Mouse (Mus musculus): ENCODE results near the gene Col25a1. TPM values are rescaled to one million over a fixed set of nuclear protein-coding genes. Genes with fewer than 3 reads are reported as not detected.

The Col25a1 gene
- polyA plus RNA-seq, 1 experiment: 3.7 TPM

- no peak for DNase-seq
- no peak for TF ChIP-seq POLR2A (IDR thresholded peaks at IDR 0.05; ENCODE audit: borderline replicate concordance, insufficient read depth, low read length)
- no peak for TF ChIP-seq CTCF (IDR thresholded peaks at IDR 0.05; ENCODE audit: borderline replicate concordance, insufficient read depth, low read depth, low read length)
- H3K4me3 ChIP-seq (replicated peaks; ENCODE audit: insufficient read depth, low read depth, low read length): no peak overlapping the region
- H3K4me1 ChIP-seq (ENCODE audit: control insufficient read depth, insufficient read depth, low read length): no peaks in the 10 kb centered on the region
- no peak overlapping the region for H3K27ac ChIP-seq (ENCODE audit: insufficient read depth, low read length)
- no peaks in the 10 kb centered on the region for H3K27me3 ChIP-seq (ENCODE audit: control insufficient read depth, insufficient read depth, low read length)
- 62% methylated on average over 3 of the region's 3 CpGs for WGBS
These were observed 6.3 kb downstream of the Col25a1 start for GRCm38 (mm10) chr3:130137640-130138039.

GRCm38 (mm10) chr3:130145874-130146273 lies 14.6 kb downstream of the Col25a1 start:
- H3K27ac ChIP-seq (ENCODE audit: insufficient read depth, low read length): no peak overlapping the region
- H3K4me1 ChIP-seq (ENCODE audit: control insufficient read depth, insufficient read depth, low read length): no peaks in the 10 kb centered on the region
- no peaks in the 10 kb centered on the region for H3K27me3 ChIP-seq (ENCODE audit: control insufficient read depth, insufficient read depth, low read length)
- no peak for DNase-seq
- 63% methylated on average over 12 of the region's 12 CpGs for WGBS
- no peak overlapping the region for H3K4me3 ChIP-seq (replicated peaks; ENCODE audit: insufficient read depth, low read depth, low read length)
- TF ChIP-seq POLR2A (IDR thresholded peaks at IDR 0.05; ENCODE audit: borderline replicate concordance, insufficient read depth, low read length) (no peak), CTCF (IDR thresholded peaks at IDR 0.05; ENCODE audit: borderline replicate concordance, insufficient read depth, low read depth, low read length) (no peak)

- Histone ChIP-seq H3K4me3 (replicated peaks; ENCODE audit: insufficient read depth, low read depth, low read length) (no peak overlapping the region), H3K4me1 (ENCODE audit: control insufficient read depth, insufficient read depth, low read length) (no peaks in the 10 kb centered on the region), H3K27me3 (ENCODE audit: control insufficient read depth, insufficient read depth, low read length) (no peaks in the 10 kb centered on the region), H3K27ac (ENCODE audit: insufficient read depth, low read length) (no peak overlapping the region)
- no peak for DNase-seq
- WGBS: 35% methylated on average over 8 of the region's 8 CpGs
- no peak for TF ChIP-seq POLR2A (IDR thresholded peaks at IDR 0.05; ENCODE audit: borderline replicate concordance, insufficient read depth, low read length)
- no peak for TF ChIP-seq CTCF (IDR thresholded peaks at IDR 0.05; ENCODE audit: borderline replicate concordance, insufficient read depth, low read depth, low read length)
These were observed 16.5 kb downstream of the Col25a1 start for GRCm38 (mm10) chr3:130147827-130148226.

GRCm38 (mm10) chr3:130149180-130149579 lies 17.9 kb downstream of the Col25a1 start:
- 94% methylated on average over 1 of the region's 1 CpGs for WGBS
- H3K27ac ChIP-seq (ENCODE audit: insufficient read depth, low read length): no peak overlapping the region
- no peak for DNase-seq
- no peaks in the 10 kb centered on the region for H3K27me3 ChIP-seq (ENCODE audit: control insufficient read depth, insufficient read depth, low read length)
- H3K4me1 ChIP-seq (ENCODE audit: control insufficient read depth, insufficient read depth, low read length): no peaks in the 10 kb centered on the region
- no peak overlapping the region for H3K4me3 ChIP-seq (replicated peaks; ENCODE audit: insufficient read depth, low read depth, low read length)
- TF ChIP-seq POLR2A (IDR thresholded peaks at IDR 0.05; ENCODE audit: borderline replicate concordance, insufficient read depth, low read length) (no peak), CTCF (IDR thresholded peaks at IDR 0.05; ENCODE audit: borderline replicate concordance, insufficient read depth, low read depth, low read length) (no peak)

- TF ChIP-seq CTCF (IDR thresholded peaks at IDR 0.05; ENCODE audit: borderline replicate concordance, insufficient read depth, low read depth, low read length): no peak
- TF ChIP-seq POLR2A (IDR thresholded peaks at IDR 0.05; ENCODE audit: borderline replicate concordance, insufficient read depth, low read length): no peak
- 86% methylated on average over 3 of the region's 3 CpGs for WGBS
- DNase-seq: no peak
- H3K4me1 ChIP-seq (ENCODE audit: control insufficient read depth, insufficient read depth, low read length): no peaks in the 10 kb centered on the region
- no peak overlapping the region for H3K27ac ChIP-seq (ENCODE audit: insufficient read depth, low read length)
- H3K27me3 ChIP-seq (ENCODE audit: control insufficient read depth, insufficient read depth, low read length): no peaks in the 10 kb centered on the region
- no peak overlapping the region for H3K4me3 ChIP-seq (replicated peaks; ENCODE audit: insufficient read depth, low read depth, low read length)
These were observed 21.8 kb downstream of the Col25a1 start for GRCm38 (mm10) chr3:130153117-130153516.

GRCm38 (mm10) chr3:130157551-130157950 lies 26.2 kb downstream of the Col25a1 start:
- Histone ChIP-seq H3K4me1 (ENCODE audit: control insufficient read depth, insufficient read depth, low read length) (no peaks in the 10 kb centered on the region), H3K4me3 (replicated peaks; ENCODE audit: insufficient read depth, low read depth, low read length) (no peak overlapping the region), H3K27me3 (ENCODE audit: control insufficient read depth, insufficient read depth, low read length) (no peaks in the 10 kb centered on the region), H3K27ac (ENCODE audit: insufficient read depth, low read length) (no peak overlapping the region)
- TF ChIP-seq POLR2A (IDR thresholded peaks at IDR 0.05; ENCODE audit: borderline replicate concordance, insufficient read depth, low read length): no peak
- TF ChIP-seq CTCF (IDR thresholded peaks at IDR 0.05; ENCODE audit: borderline replicate concordance, insufficient read depth, low read depth, low read length): no peak
- DNase-seq: no peak
- 75% methylated on average over 3 of the region's 3 CpGs for WGBS

- TF ChIP-seq POLR2A (IDR thresholded peaks at IDR 0.05; ENCODE audit: borderline replicate concordance, insufficient read depth, low read length) (no peak), CTCF (IDR thresholded peaks at IDR 0.05; ENCODE audit: borderline replicate concordance, insufficient read depth, low read depth, low read length) (no peak)
- DNase-seq: no peak
- no peak overlapping the region for H3K4me3 ChIP-seq (replicated peaks; ENCODE audit: insufficient read depth, low read depth, low read length)
- H3K27me3 ChIP-seq (ENCODE audit: control insufficient read depth, insufficient read depth, low read length): no peaks in the 10 kb centered on the region
- no peaks in the 10 kb centered on the region for H3K4me1 ChIP-seq (ENCODE audit: control insufficient read depth, insufficient read depth, low read length)
- H3K27ac ChIP-seq (ENCODE audit: insufficient read depth, low read length): no peak overlapping the region
- 47% methylated on average over 4 of the region's 4 CpGs for WGBS
These were observed 28.6 kb downstream of the Col25a1 start for GRCm38 (mm10) chr3:130159906-130160305.

GRCm38 (mm10) chr3:130160902-130161301 lies 29.6 kb downstream of the Col25a1 start:
- no peak for TF ChIP-seq CTCF (IDR thresholded peaks at IDR 0.05; ENCODE audit: borderline replicate concordance, insufficient read depth, low read depth, low read length)
- no peak for TF ChIP-seq POLR2A (IDR thresholded peaks at IDR 0.05; ENCODE audit: borderline replicate concordance, insufficient read depth, low read length)
- WGBS: 45% methylated on average over 4 of the region's 4 CpGs
- DNase-seq: no peak

More at GRCm38 (mm10) chr3:130160902-130161301, 29.6 kb downstream of the Col25a1 start:
- Histone ChIP-seq H3K4me1 (ENCODE audit: control insufficient read depth, insufficient read depth, low read length) (no peaks in the 10 kb centered on the region), H3K27me3 (ENCODE audit: control insufficient read depth, insufficient read depth, low read length) (no peaks in the 10 kb centered on the region), H3K27ac (ENCODE audit: insufficient read depth, low read length) (no peak overlapping the region), H3K4me3 (replicated peaks; ENCODE audit: insufficient read depth, low read depth, low read length) (no peak overlapping the region)
